Mouse (Mus musculus): ENCODE results near the gene Olfr548-ps1.

Gene Olfr548-ps1

DNA sequence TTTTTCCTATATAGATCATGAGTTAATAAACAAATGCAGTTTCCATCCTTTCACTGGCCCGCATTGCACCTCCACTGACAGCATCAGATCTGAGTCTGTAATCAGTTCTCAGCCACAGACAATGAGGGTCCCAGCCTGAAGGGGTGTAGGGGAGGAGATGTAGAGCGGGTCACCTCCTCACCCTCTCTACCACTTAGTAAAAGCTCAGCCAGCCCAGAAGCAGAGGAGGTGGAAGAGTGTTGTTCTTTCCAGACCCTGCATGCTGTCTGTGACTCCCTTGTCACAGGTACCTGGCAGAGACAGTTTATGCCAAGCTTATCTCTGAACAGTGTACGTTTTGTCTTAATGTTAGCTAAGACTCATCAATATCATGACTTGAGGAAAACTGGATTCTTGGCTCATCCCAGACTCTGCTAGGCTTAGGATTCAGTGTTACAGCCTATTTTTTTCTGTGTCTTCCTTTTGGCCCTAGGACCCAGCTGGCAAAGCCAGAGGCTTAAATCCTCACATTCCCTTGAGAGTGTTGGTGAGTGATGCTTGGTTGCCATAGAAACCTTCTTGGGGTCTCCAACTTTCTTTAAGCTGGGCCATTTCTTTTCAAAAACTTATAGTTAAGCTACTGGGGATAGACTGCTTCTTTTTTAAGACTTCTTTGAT is 32.6 kb downstream of the Olfr548-ps1 start:
- no peak for DNase-seq (ENCODE audit: low spot score)

DNA sequence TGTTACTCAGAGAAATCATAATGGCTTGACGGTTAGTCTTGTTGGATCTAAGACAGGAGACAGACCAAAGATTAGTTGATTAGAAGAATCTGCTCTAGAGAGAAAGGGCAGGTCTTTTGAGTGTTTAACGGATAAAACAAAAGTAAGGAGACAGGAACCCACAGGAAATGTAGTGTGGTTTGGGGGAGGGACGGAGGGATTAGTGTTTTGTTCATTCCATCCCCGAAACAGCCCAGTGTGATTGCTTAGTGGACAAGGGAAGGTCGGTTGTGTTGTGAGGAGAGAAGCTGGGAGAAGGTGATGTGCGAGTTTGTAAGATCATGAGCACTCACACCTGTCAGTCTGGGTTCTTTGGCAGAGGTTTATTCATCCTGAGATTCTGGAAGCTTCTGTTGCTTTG is 35.3 kb downstream of the Olfr548-ps1 start:
- no peak for DNase-seq (ENCODE audit: low spot score)

DNA sequence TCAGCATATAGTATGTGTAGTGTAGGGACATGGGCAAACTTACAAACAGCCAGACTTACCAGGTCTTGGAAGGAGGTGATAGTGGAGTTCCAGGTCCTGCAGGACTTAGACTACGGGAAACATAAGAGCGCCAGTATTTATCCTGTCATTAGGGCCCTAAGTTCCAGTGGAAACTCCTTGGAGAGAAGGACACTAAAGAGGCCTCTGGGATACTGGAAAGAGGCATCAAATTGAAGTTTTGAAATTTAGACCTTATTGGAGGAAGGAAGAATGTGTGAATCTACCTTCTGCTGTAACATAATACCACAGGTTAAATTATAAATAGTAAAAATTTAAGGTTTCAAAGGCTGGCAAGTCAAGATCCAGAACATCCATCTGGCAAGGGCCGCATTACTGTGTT is 51.1 kb downstream of the Olfr548-ps1 start, which contains the start of gene Olfr551:
Gene Olfr551 (minus strand): TSS at position 101 of the 400 bp plus-strand sequence.
- DNase-seq (ENCODE audit: low spot score) = no peak
